8 mouse cellular contexts compared by ENCODE assay signal in the genomic region with DNA sequence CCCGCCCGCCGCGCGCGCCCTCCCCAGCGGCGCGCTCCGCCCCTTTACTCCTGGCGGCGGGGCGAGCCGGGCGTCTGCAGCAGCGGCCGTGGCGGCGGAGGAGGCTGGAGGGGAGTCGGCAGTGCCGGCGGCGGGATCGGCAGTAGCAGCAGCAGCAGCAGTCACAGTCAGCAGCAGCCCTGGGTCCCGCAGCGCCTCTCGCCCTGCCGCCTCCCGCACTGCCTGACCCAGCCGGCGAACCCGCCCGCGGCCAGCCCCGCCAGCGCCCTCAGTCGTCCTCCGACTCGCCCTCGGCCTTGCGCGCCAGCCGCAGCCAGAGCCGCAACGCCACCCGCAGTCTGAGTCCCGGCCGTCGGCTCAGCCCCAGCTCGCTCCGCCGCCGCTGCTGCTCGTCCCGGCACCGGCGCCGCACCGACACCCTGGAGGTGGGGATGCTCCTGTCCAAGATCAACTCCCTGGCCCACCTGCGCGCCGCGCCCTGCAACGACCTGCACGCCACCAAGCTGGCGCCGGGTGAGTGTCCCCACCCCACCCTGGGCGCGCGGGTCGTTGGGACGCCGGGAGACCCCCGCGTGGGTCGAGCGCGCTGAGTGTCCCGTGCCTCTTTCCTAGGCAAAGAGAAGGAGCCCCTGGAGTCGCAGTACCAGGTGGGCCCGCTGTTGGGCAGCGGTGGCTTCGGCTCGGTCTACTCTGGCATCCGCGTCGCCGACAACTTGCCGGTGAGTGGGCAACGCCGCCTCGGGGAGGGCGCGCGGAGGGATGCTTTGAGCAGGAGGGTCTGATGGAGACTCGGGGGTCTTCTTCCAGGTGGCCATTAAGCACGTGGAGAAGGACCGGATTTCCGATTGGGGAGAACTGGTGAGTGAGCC. TPM values are rescaled to one million over a fixed set of nuclear protein-coding genes. Genes with fewer than 3 reads are reported as not detected.
DNase-seq lines count a peak whose midpoint lies in the region; ATAC-seq and TF ChIP-seq lines count a peak whose summit lies in the region.

A gene (plus strand): TSS at position 41 of the 869 bp plus-strand sequence.

- DNase-seq in kidney, adult 2 months, result no peak
- no peak for DNase-seq in kidney, adult 18-20 months
- DNase-seq in NIH3T3 (ENCODE audit: low read depth) (peak; percentile 68), liver (peak; percentile 79), adipocyte (ENCODE audit: low spot score) (no peak)
- DNase-seq in heart, postnatal 25 days (ENCODE audit: low spot score), result no peak
- DNase-seq in monocyte, adult 2 months (ENCODE audit: low read depth in 1 of 2, low spot score in 2 of 2), result peak; percentile 73 to 88

- no peak for TF ChIP-seq CTCF in kidney, adult 2 months (conservative IDR thresholded peaks at IDR 0.05; ENCODE audit: insufficient read depth, insufficient read length, low read depth, low read length)

- WGBS in kidney, adult 2 months, result under 1% methylated on average over 80 of the region's 99 CpGs

- H3K4me1 ChIP-seq in kidney, adult 2 months (ENCODE audit: control insufficient read depth, insufficient read depth, low read length), result peaks cover 11% of the 10 kb centered on the region; the same call in 1 of the 2 replicates

- H3K36me3 ChIP-seq in kidney, adult 2 months (ENCODE audit: control insufficient read depth, insufficient read depth, low read length), result no peaks in the 10 kb centered on the region; the same call in none of the 2 replicates

- H3K4me3 ChIP-seq in kidney, adult 2 months (ENCODE audit: insufficient read depth, low read depth, low read length), result peak within 1 kb of the TSS; percentile 67

- intact Hi-C loops in heart, postnatal 25 days (cut with DNase I), result loop anchor here (2.0 kb wide), 1 partner anchor 32 kb away; no protein-coding TSS in a partner anchor

- H3K27me3 ChIP-seq in kidney, adult 2 months (replicated peaks; ENCODE audit: control insufficient read depth, insufficient read depth, low read length), result no peaks in the 10 kb centered on the region

- no peak for ATAC-seq in erythroid progenitor cell, adult 5-6 weeks (replicated peaks; ENCODE audit: low FRiP score, poor library complexity, severe bottlenecking)

- H3K27ac ChIP-seq in kidney, adult 2 months (ENCODE audit: insufficient read depth, low read depth, low read length), result peak within 1 kb of the TSS; percentile 89

- TF ChIP-seq POLR2A in kidney, adult 2 months (IDR thresholded peaks at IDR 0.05; ENCODE audit: low read depth, low read length), result peak; percentile 86

RNA-seq across cellular contexts. Expression of the gene that starts here (rescaled TPM):
- polyA plus RNA-seq in kidney, adult 2 months (2012; rRNA removed), result 16.0 and 18.8 TPM in 2 replicates
- total RNA-seq in erythroid progenitor cell, adult 5-6 weeks (2015; ENCODE audit: low replicate concordance), result 88.0 and 102 TPM in 2 replicates
- total RNA-seq in erythroid progenitor cell, adult 5-6 weeks (2017; ENCODE audit: low replicate concordance), result 143 and 147 TPM in 2 replicates
- total RNA-seq in heart, postnatal 25 days (2021), result 10 to 100 TPM; 22.1 to 32.7 TPM

Comparison
In these comparisons a context has a peak if more than half of its experiments do, and no peak if none do; other contexts are left out.
1. DNase-seq: peak in NIH3T3 (single experiment), liver (single experiment) and monocyte, adult 2 months (2 of 2); none in kidney, adult 2 months (single experiment), kidney, adult 18-20 months (single experiment), heart, postnatal 25 days (single experiment) and adipocyte (single experiment).